10 mouse cellular contexts compared by ENCODE assay signal in the genomic region with DNA sequence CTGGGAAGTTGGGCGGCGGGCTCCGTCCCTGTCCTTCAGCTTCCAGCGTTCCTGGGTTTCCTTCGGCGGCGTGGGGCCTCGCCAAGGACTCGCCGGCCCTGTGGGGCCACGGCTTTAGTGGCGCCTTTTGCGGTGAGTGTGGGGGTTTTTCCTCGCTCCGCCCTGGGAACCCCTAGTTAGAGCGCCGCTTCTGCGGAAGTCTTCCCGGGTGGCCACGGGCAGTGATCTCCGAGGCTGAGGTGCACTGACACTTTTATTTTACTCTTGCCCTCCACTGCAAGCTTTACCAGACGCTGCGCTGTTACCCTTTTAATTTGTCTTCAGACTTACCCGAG. TPM values are rescaled to one million over a fixed set of nuclear protein-coding genes. Genes with fewer than 3 reads are reported as not detected.
DNase-seq lines count a peak whose midpoint lies in the region; ATAC-seq and TF ChIP-seq lines count a peak whose summit lies in the region.
"Not testable (repeated sequence)": the region's sequence is repeated elsewhere in the genome, so short reads cannot be mapped to it uniquely, and the experiment has no call there.
"Had no signal": no experiment of that assay in that cellular context is flagged by ENCODE, and none has a peak within 500 bp of the region (broad histone marks: within the 10 kb centered on the region; RNA-seq: fewer than 3 reads in every experiment).

No protein-coding gene starts in this region.

- not testable (repeated sequence) for DNase-seq in intestine, embryonic 14.5 days (ENCODE audit: low spot score); lung, postnatal 0 days (ENCODE audit: low spot score); neural tube, embryonic 11.5 days (ENCODE audit: low spot score); thymus, adult 2 months

- ATAC-seq in common myeloid progenitor, adult 5-6 weeks (replicated peaks; ENCODE audit: low read depth, poor library complexity, severe bottlenecking): peak; percentile 41; the same call in 1 of the 2 replicates
- ATAC-seq in forebrain, embryonic 15.5 days (replicated peaks): not testable (repeated sequence)
- peak; percentile 39; the same call in 1 of the 2 replicates for ATAC-seq in heart, embryonic 16.5 days (replicated peaks; ENCODE audit: extremely low read depth, insufficient read depth, low FRiP score)
- peak; percentile 41; the same call in 1 of the 2 replicates for ATAC-seq in intestine, embryonic 14.5 days (replicated peaks; ENCODE audit: low FRiP score, low TSS enrichment, low read depth)
- peak; percentile 43 for ATAC-seq in limb, embryonic 15.5 days (ENCODE audit: insufficient number of reproducible peaks, low FRiP score, low TSS enrichment, low read depth)
- peak; percentile 43 for ATAC-seq in lung, postnatal 0 days
- ATAC-seq in neural tube, embryonic 11.5 days (ENCODE audit: insufficient read depth, low FRiP score, low TSS enrichment): peak; percentile 49; the same call in 1 of the 2 replicates

- TF ChIP-seq POLR2A in thymus, adult 2 months (IDR thresholded peaks at IDR 0.05; ENCODE audit: control insufficient read depth, extremely low read depth, insufficient read depth, low read length, poor library complexity): not testable (repeated sequence)

- not testable (repeated sequence) for H3K27ac ChIP-seq in forebrain, embryonic 15.5 days (replicated peaks); heart, embryonic 16.5 days (ENCODE audit: low read length); intestine, embryonic 14.5 days (ENCODE audit: low read depth); limb, embryonic 15.5 days; lung, postnatal 0 days (ENCODE audit: low read length); neural tube, embryonic 11.5 days (ENCODE audit: low read depth, low read length); thymus, adult 2 months (ENCODE audit: control insufficient read depth, insufficient read depth, low read length)

- H3K9me3 ChIP-seq in forebrain, embryonic 15.5 days; heart, embryonic 16.5 days (replicated peaks; ENCODE audit: control insufficient read depth, low read length); intestine, embryonic 14.5 days (ENCODE audit: control insufficient read depth, low read length); limb, embryonic 15.5 days; lung, postnatal 0 days (ENCODE audit: low read length); neural tube, embryonic 11.5 days (ENCODE audit: control insufficient read depth, low read length): not testable (repeated sequence)

- not testable (repeated sequence) for H3K4me2 ChIP-seq in forebrain, embryonic 15.5 days (replicated peaks); heart, embryonic 16.5 days (ENCODE audit: low read depth, low read length); intestine, embryonic 14.5 days (ENCODE audit: low read length); limb, embryonic 15.5 days; lung, postnatal 0 days (replicated peaks; ENCODE audit: low read depth, low read length); neural tube, embryonic 11.5 days (ENCODE audit: low read depth)

- H3K27me3 ChIP-seq in forebrain, embryonic 15.5 days; heart, embryonic 16.5 days (ENCODE audit: control insufficient read depth, insufficient read depth, low read length); intestine, embryonic 14.5 days (replicated peaks; ENCODE audit: control insufficient read depth, insufficient read depth, low read length); limb, embryonic 15.5 days; lung, postnatal 0 days (replicated peaks; ENCODE audit: insufficient read depth, low read length); neural tube, embryonic 11.5 days (ENCODE audit: control insufficient read depth, insufficient read depth, low read length); thymus, adult 2 months (ENCODE audit: control insufficient read depth, insufficient read depth, low read length): not testable (repeated sequence)

- peak overlapping the region; percentile 31 for H3K4me3 ChIP-seq in forebrain, embryonic 15.5 days
- H3K4me3 ChIP-seq in heart, embryonic 16.5 days (ENCODE audit: low read length): peak overlapping the region; percentile 30; the same call in 1 of the 2 replicates
- H3K4me3 ChIP-seq in intestine, embryonic 14.5 days (ENCODE audit: low read depth, low read length): 0 out of 2 replicates have a peak overlapping the region, but pooled peaks have one; percentile 11
- peak overlapping the region; percentile 30 for H3K4me3 ChIP-seq in limb, embryonic 15.5 days
- H3K4me3 ChIP-seq in lung, postnatal 0 days (ENCODE audit: low read depth, low read length); neural tube, embryonic 11.5 days (ENCODE audit: low read depth, low read length): not testable (repeated sequence)
- H3K4me3 ChIP-seq in thymus, adult 2 months (ENCODE audit: control insufficient read depth, insufficient read depth, low read length): peak overlapping the region; percentile 34; the same call in 1 of the 2 replicates

- TF ChIP-seq CTCF in lung, postnatal 0 days (IDR thresholded peaks at IDR 0.05); thymus, adult 2 months (IDR thresholded peaks at IDR 0.05; ENCODE audit: borderline replicate concordance, control insufficient read depth, extremely low read depth, insufficient read depth, low read length, poor library complexity): not testable (repeated sequence)

- H3K4me1 ChIP-seq in forebrain, embryonic 15.5 days; heart, embryonic 16.5 days (ENCODE audit: control insufficient read depth, insufficient read depth, low read length); intestine, embryonic 14.5 days (replicated peaks; ENCODE audit: control insufficient read depth, insufficient read depth, low read length); limb, embryonic 15.5 days; lung, postnatal 0 days (ENCODE audit: insufficient read depth, low read depth, low read length); neural tube, embryonic 11.5 days (ENCODE audit: control insufficient read depth, insufficient read depth, low read length); thymus, adult 2 months (replicated peaks; ENCODE audit: control insufficient read depth, insufficient read depth, low read length): not testable (repeated sequence)

- not testable (repeated sequence) for H3K9ac ChIP-seq in forebrain, embryonic 15.5 days (replicated peaks); heart, embryonic 16.5 days (ENCODE audit: low read length); intestine, embryonic 14.5 days (ENCODE audit: low read length); limb, embryonic 15.5 days; lung, postnatal 0 days (replicated peaks; ENCODE audit: low read depth); neural tube, embryonic 11.5 days (ENCODE audit: low read length)

- not testable (repeated sequence) for H3K36me3 ChIP-seq in forebrain, embryonic 15.5 days; heart, embryonic 16.5 days (ENCODE audit: control insufficient read depth, insufficient read depth); intestine, embryonic 14.5 days (ENCODE audit: control insufficient read depth, insufficient read depth, low read length); limb, embryonic 15.5 days; lung, postnatal 0 days (ENCODE audit: insufficient read depth, low read length); neural tube, embryonic 11.5 days (ENCODE audit: control insufficient read depth, insufficient read depth, low read length); thymus, adult 2 months (ENCODE audit: control insufficient read depth, insufficient read depth, low read length)

- 1% methylated on average over 10 of the region's 24 CpGs for WGBS in forebrain, embryonic 15.5 days
- WGBS in heart, embryonic 16.5 days: 0% methylated on average over 9 of the region's 24 CpGs
- 0% methylated on average over 8 of the region's 24 CpGs for WGBS in intestine, embryonic 14.5 days
- under 1% methylated on average over 12 of the region's 24 CpGs for WGBS in limb, embryonic 15.5 days
- WGBS in lung, postnatal 0 days: under 1% methylated on average over 8 of the region's 24 CpGs
- 0% methylated on average over 8 of the region's 24 CpGs for WGBS in neural tube, embryonic 11.5 days
- WGBS in thymus, adult 2 months: under 1% methylated on average over 12 of the region's 24 CpGs

- TF ChIP-seq EP300 in lung, postnatal 0 days (IDR thresholded peaks at IDR 0.05): not testable (repeated sequence)

RNA-seq across cellular contexts. Expression of gene Srp54b, which starts 0.5 kb away (rescaled TPM):
- 58.1 and 71.5 TPM in 2 replicates for total RNA-seq in common myeloid progenitor, adult 5-6 weeks (2017)
- polyA plus RNA-seq in forebrain, embryonic 15.5 days (2015; fragmentation: Nextera tagmentation; extraction: Ambion mirVana): 68.3 and 71.9 TPM in 2 replicates
- 41.4 and 48.4 TPM in 2 replicates for polyA plus RNA-seq in heart, embryonic 16.5 days (2015; fragmentation: Nextera tagmentation; extraction: Ambion mirVana)
- polyA plus RNA-seq in intestine, embryonic 14.5 days (2014; fragmentation: Nextera tagmentation; extraction: Ambion mirVana): 51.8 and 58.2 TPM in 2 replicates
- 65.4 and 70.1 TPM in 2 replicates for polyA plus RNA-seq in limb, embryonic 15.5 days (2015; fragmentation: Nextera tagmentation; extraction: Ambion mirVana)
- 41.1 and 47.5 TPM in 2 replicates for polyA plus RNA-seq in lung, postnatal 0 days (2015; fragmentation: Nextera tagmentation; extraction: Ambion mirVana)
- polyA plus RNA-seq in neural tube, embryonic 11.5 days (2014; fragmentation: Nextera tagmentation; extraction: Ambion mirVana): 52.1 and 53.9 TPM in 2 replicates
- polyA plus RNA-seq in thymus, adult 2 months (2012; rRNA removed): 31.2 and 32.2 TPM in 2 replicates

RNA-seq across cellular contexts. Expression of gene Fam177a, which starts 31.1 kb away (rescaled TPM):
- 11.4 and 18.5 TPM in 2 replicates for total RNA-seq in common myeloid progenitor, adult 5-6 weeks (2017)
- 48.5 and 49.9 TPM in 2 replicates for polyA plus RNA-seq in forebrain, embryonic 15.5 days (2015; fragmentation: Nextera tagmentation; extraction: Ambion mirVana)
- polyA plus RNA-seq in heart, embryonic 16.5 days (2015; fragmentation: Nextera tagmentation; extraction: Ambion mirVana): 21.9 and 22.1 TPM in 2 replicates
- 19.2 and 19.3 TPM in 2 replicates for polyA plus RNA-seq in intestine, embryonic 14.5 days (2014; fragmentation: Nextera tagmentation; extraction: Ambion mirVana)
- polyA plus RNA-seq in limb, embryonic 15.5 days (2015; fragmentation: Nextera tagmentation; extraction: Ambion mirVana): 30.3 TPM in 2 replicates
- polyA plus RNA-seq in lung, postnatal 0 days (2015; fragmentation: Nextera tagmentation; extraction: Ambion mirVana): 53.0 and 56.1 TPM in 2 replicates
- polyA plus RNA-seq in neural tube, embryonic 11.5 days (2014; fragmentation: Nextera tagmentation; extraction: Ambion mirVana): 19.3 and 19.7 TPM in 2 replicates
- polyA plus RNA-seq in thymus, adult 2 months (2012; rRNA removed): 8.4 and 8.9 TPM in 2 replicates

RNA-seq across cellular contexts. Expression of gene 1700047I17Rik2, which starts 44.0 kb away (rescaled TPM):
- total RNA-seq in common myeloid progenitor, adult 5-6 weeks (2017): not detected in 2 replicates
- polyA plus RNA-seq in forebrain, embryonic 15.5 days (2015; fragmentation: Nextera tagmentation; extraction: Ambion mirVana): not detected in 2 replicates
- not detected in 2 replicates for polyA plus RNA-seq in heart, embryonic 16.5 days (2015; fragmentation: Nextera tagmentation; extraction: Ambion mirVana)
- 0.77 TPM in 1 of 2 replicates, not detected in the other for polyA plus RNA-seq in intestine, embryonic 14.5 days (2014; fragmentation: Nextera tagmentation; extraction: Ambion mirVana)
- polyA plus RNA-seq in limb, embryonic 15.5 days (2015; fragmentation: Nextera tagmentation; extraction: Ambion mirVana): 0.35 TPM in 1 of 2 replicates, not detected in the other
- polyA plus RNA-seq in lung, postnatal 0 days (2015; fragmentation: Nextera tagmentation; extraction: Ambion mirVana): not detected in 2 replicates
- polyA plus RNA-seq in neural tube, embryonic 11.5 days (2014; fragmentation: Nextera tagmentation; extraction: Ambion mirVana): 1.3 TPM in 1 of 2 replicates, not detected in the other
- polyA plus RNA-seq in thymus, adult 2 months (2012; rRNA removed): not detected in 2 replicates
- polyA plus RNA-seq: brain, embryonic 14.5 days; C2C12 had no signal
